Mouse (Mus musculus) embryonic facial prominence, embryonic 13.5 days (tissue): ENCODE measurements around the gene Phf2. TPM values are rescaled to one million over a fixed set of nuclear protein-coding genes. Genes with fewer than 3 reads are reported as not detected.

ENCODE experiments used
- ATAC-seq: fragments of 200-750 bp; cut with Nextera tagmentation; 2 replicates; pipeline ENCODE4 v1.8.0; 2017; ENCODE audit warnings: low read depth; ENCODE audit not compliant: insufficient number of reproducible peaks, insufficient read depth, low FRiP score, low TSS enrichment
- H3K27ac ChIP-seq: fragments of 300-500 bp; sonication (generic); 2 replicates; pipeline ENCODE4 v1.5.1; 2015; ENCODE audit warnings: moderate library complexity, mild to moderate bottlenecking, inconsistent platforms
- H3K27me3 ChIP-seq: fragments of 300-500 bp; sonication (generic); 2 replicates; pipeline ENCODE4 v1.6.1; 2015; ENCODE audit warnings: mild to moderate bottlenecking, inconsistent platforms
- H3K36me3 ChIP-seq: fragments of 300-500 bp; sonication (generic); 2 replicates; pipeline ENCODE4 v1.6.1; 2015; ENCODE audit warnings: mild to moderate bottlenecking, inconsistent platforms
- H3K4me1 ChIP-seq: fragments of 300-500 bp; sonication (generic); 2 replicates; pipeline ENCODE4 v1.6.1; 2015; ENCODE audit warnings: inconsistent platforms
- H3K4me2 ChIP-seq: fragments of 300-500 bp; sonication (generic); 2 replicates; pipeline ENCODE4 v1.6.1; 2015; ENCODE audit warnings: moderate library complexity, mild to moderate bottlenecking, inconsistent platforms
- H3K4me3 ChIP-seq: fragments of 300-500 bp; sonication (generic); 2 replicates; pipeline ENCODE4 v1.5.1; 2015; ENCODE audit warnings: mild to moderate bottlenecking, inconsistent platforms
- H3K9ac ChIP-seq: fragments of 300-500 bp; sonication (generic); 2 replicates; pipeline ENCODE4 v1.6.1; 2015; ENCODE audit warnings: mild to moderate bottlenecking, inconsistent platforms
- H3K9me3 ChIP-seq: fragments of 300-500 bp; sonication (generic); 2 replicates; pipeline ENCODE4 v1.6.1; 2016; ENCODE audit warnings: inconsistent platforms
- WGBS: fragments of 180-500 bp; shearing (Covaris S2); methylation state at CpG from one replicate; pipeline ENCODE4 v1.1.7; 2015; ENCODE audit warnings: mixed read lengths; 5-methylcytosine and 5-hydroxymethylcytosine counted together
- polyA plus RNA-seq: library from polyadenylated mRNA; unstranded; fragments of >200 nt; fragmentation: Nextera tagmentation; extraction: Ambion mirVana; gene quantifications from 2 replicates; pipeline ENCODE4 v1.2.1, GENCODE M21; 2015

Gene Phf2
- polyA plus RNA-seq, 1 experiment from 2014 or later: 11.6 TPM

- H3K27ac ChIP-seq: no peak overlapping the region
- no peak overlapping the region for H3K4me3 ChIP-seq
- H3K36me3 ChIP-seq: peaks cover 12% of the 10 kb centered on the region
- no peaks in the 10 kb centered on the region for H3K9me3 ChIP-seq
- H3K9ac ChIP-seq: peak overlapping the region; percentile 99; the same call in 1 of the 2 replicates
- H3K4me1 ChIP-seq: peaks cover 30% of the 10 kb centered on the region
- 80% methylated on average over 5 of the region's 5 CpGs for WGBS
- no peak overlapping the region for H3K4me2 ChIP-seq
- no peak for ATAC-seq
- H3K27me3 ChIP-seq: no peaks in the 10 kb centered on the region
These were observed 1.8 kb upstream of the Phf2 start for GRCm38 (mm10) chr13:48872726-48873125.

GRCm38 (mm10) chr13:48871887-48872606 lies 1.1 kb upstream of the Phf2 start:
- peak overlapping the region; percentile 83 for H3K4me2 ChIP-seq
- ATAC-seq: no peak
- peaks cover 34% of the 10 kb centered on the region for H3K4me1 ChIP-seq
- peak overlapping the region; percentile 92 for H3K4me3 ChIP-seq
- no peaks in the 10 kb centered on the region for H3K9me3 ChIP-seq
- H3K27me3 ChIP-seq: no peaks in the 10 kb centered on the region
- H3K27ac ChIP-seq: 0 out of 2 replicates have a peak overlapping the region, but pooled peaks have one; percentile 93
- peak overlapping the region; percentile 99 for H3K9ac ChIP-seq
- H3K36me3 ChIP-seq: peaks cover 12% of the 10 kb centered on the region
- WGBS: 56% methylated on average over 7 of the region's 7 CpGs

- peak overlapping the region; percentile 99 for H3K9ac ChIP-seq
- H3K4me3 ChIP-seq: peak overlapping the region; percentile 92
- WGBS: under 1% methylated on average over 94 of the region's 102 CpGs
- peaks cover 40% of the 10 kb centered on the region for H3K4me1 ChIP-seq
- H3K4me2 ChIP-seq: peak overlapping the region; percentile 68
- H3K27me3 ChIP-seq: no peaks in the 10 kb centered on the region
- peaks cover 2% of the 10 kb centered on the region; the same call in 1 of the 2 replicates for H3K36me3 ChIP-seq
- H3K27ac ChIP-seq: peak overlapping the region; percentile 91
- H3K9me3 ChIP-seq: no peaks in the 10 kb centered on the region
- ATAC-seq: peak; percentile 23; the same call in 1 of the 2 replicates
These were observed 759 bp downstream of the Phf2 start for GRCm38 (mm10) chr13:48869950-48870770.

GRCm38 (mm10) chr13:48869600-48869949 lies 1.3 kb downstream of the Phf2 start:
- ATAC-seq: no peak
- WGBS: 9% methylated on average over 5 of the region's 5 CpGs

GRCm38 (mm10) chr13:48869088-48869487 lies 1.8 kb downstream of the Phf2 start:
- H3K9ac ChIP-seq: peak overlapping the region; percentile 99
- no peak for ATAC-seq
- H3K27ac ChIP-seq: peak overlapping the region; percentile 91
- no peaks in the 10 kb centered on the region for H3K27me3 ChIP-seq
- 27% methylated on average over 5 of the region's 5 CpGs for WGBS
- H3K4me3 ChIP-seq: peak overlapping the region; percentile 92
- H3K36me3 ChIP-seq: no peaks in the 10 kb centered on the region
- H3K9me3 ChIP-seq: no peaks in the 10 kb centered on the region
- H3K4me2 ChIP-seq: peak overlapping the region; percentile 68
- peaks cover 51% of the 10 kb centered on the region for H3K4me1 ChIP-seq

More at GRCm38 (mm10) chr13:48869600-48869949, 1.3 kb downstream of the Phf2 start:
- peaks cover 46% of the 10 kb centered on the region for H3K4me1 ChIP-seq
- H3K27ac ChIP-seq: peak overlapping the region; percentile 91
- no peaks in the 10 kb centered on the region for H3K9me3 ChIP-seq
- H3K9ac ChIP-seq: peak overlapping the region; percentile 99
- H3K4me3 ChIP-seq: peak overlapping the region; percentile 92
- no peaks in the 10 kb centered on the region for H3K36me3 ChIP-seq
- H3K27me3 ChIP-seq: no peaks in the 10 kb centered on the region
- H3K4me2 ChIP-seq: peak overlapping the region; percentile 68

GRCm38 (mm10) chr13:48864673-48865356 lies 6.1 kb downstream of the Phf2 start:
- 71% methylated on average over 12 of the region's 12 CpGs for WGBS
- peaks cover 61% of the 10 kb centered on the region for H3K4me1 ChIP-seq
- no peaks in the 10 kb centered on the region for H3K27me3 ChIP-seq
- H3K4me2 ChIP-seq: no peak overlapping the region
- no peak for ATAC-seq
- H3K9me3 ChIP-seq: no peaks in the 10 kb centered on the region
- H3K4me3 ChIP-seq: no peak overlapping the region
- H3K27ac ChIP-seq: 0 out of 2 replicates have a peak overlapping the region, but pooled peaks have one; percentile 12
- no peak overlapping the region for H3K9ac ChIP-seq
- no peaks in the 10 kb centered on the region for H3K36me3 ChIP-seq

GRCm38 (mm10) chr13:48863556-48863955 lies 7.4 kb downstream of the Phf2 start:
- peak overlapping the region; percentile 41; the same call in 1 of the 2 replicates for H3K4me2 ChIP-seq
- H3K4me1 ChIP-seq: peaks cover 64% of the 10 kb centered on the region
- H3K4me3 ChIP-seq: 0 out of 2 replicates have a peak overlapping the region, but pooled peaks have one; percentile 0
- H3K36me3 ChIP-seq: no peaks in the 10 kb centered on the region
- H3K9me3 ChIP-seq: no peaks in the 10 kb centered on the region
- H3K9ac ChIP-seq: no peak overlapping the region
- WGBS: 22% methylated on average over 9 of the region's 9 CpGs
- no peaks in the 10 kb centered on the region for H3K27me3 ChIP-seq
- no peak for ATAC-seq
- H3K27ac ChIP-seq: peak overlapping the region; percentile 87

GRCm38 (mm10) chr13:48861913-48862312 lies 9.0 kb downstream of the Phf2 start:
- no peak overlapping the region for H3K9ac ChIP-seq
- no peaks in the 10 kb centered on the region for H3K9me3 ChIP-seq
- no peaks in the 10 kb centered on the region for H3K27me3 ChIP-seq
- H3K36me3 ChIP-seq: no peaks in the 10 kb centered on the region
- WGBS: 93% methylated on average over 1 of the region's 1 CpGs
- no peak overlapping the region for H3K4me2 ChIP-seq
- H3K27ac ChIP-seq: no peak overlapping the region
- ATAC-seq: no peak
- peaks cover 70% of the 10 kb centered on the region for H3K4me1 ChIP-seq
- no peak overlapping the region for H3K4me3 ChIP-seq

- 63% methylated on average over 4 of the region's 4 CpGs for WGBS
- peaks cover 80% of the 10 kb centered on the region for H3K4me1 ChIP-seq
- peak overlapping the region; percentile 28; the same call in 1 of the 2 replicates for H3K9ac ChIP-seq
- no peak overlapping the region for H3K4me2 ChIP-seq
- H3K36me3 ChIP-seq: no peaks in the 10 kb centered on the region
- no peak overlapping the region for H3K4me3 ChIP-seq
- H3K27me3 ChIP-seq: no peaks in the 10 kb centered on the region
- ATAC-seq: no peak
- no peak overlapping the region for H3K27ac ChIP-seq
- no peaks in the 10 kb centered on the region for H3K9me3 ChIP-seq
These were observed 12.1 kb downstream of the Phf2 start for GRCm38 (mm10) chr13:48858779-48859178.

- Histone ChIP-seq H3K4me2 (no peak overlapping the region), H3K4me1 (peaks cover 80% of the 10 kb centered on the region), H3K27ac (peak overlapping the region; percentile 33; the same call in 1 of the 2 replicates), H3K27me3 (no peaks in the 10 kb centered on the region), H3K9ac (peak overlapping the region; percentile 28; the same call in 1 of the 2 replicates), H3K36me3 (no peaks in the 10 kb centered on the region), H3K9me3 (no peaks in the 10 kb centered on the region), H3K4me3 (no peak overlapping the region)
- 71% methylated on average over 6 of the region's 6 CpGs for WGBS
- no peak for ATAC-seq
These were observed 12.9 kb downstream of the Phf2 start for GRCm38 (mm10) chr13:48858054-48858453.

- Histone ChIP-seq H3K27me3 (no peaks in the 10 kb centered on the region), H3K4me2 (no peak overlapping the region), H3K27ac (no peak overlapping the region), H3K9me3 (no peaks in the 10 kb centered on the region), H3K9ac (peak overlapping the region; percentile 49; the same call in 1 of the 2 replicates), H3K4me1 (peaks cover 77% of the 10 kb centered on the region), H3K36me3 (no peaks in the 10 kb centered on the region), H3K4me3 (no peak overlapping the region)
- 35% methylated on average over 7 of the region's 7 CpGs for WGBS
- ATAC-seq: no peak
These were observed 13.5 kb downstream of the Phf2 start for GRCm38 (mm10) chr13:48857246-48857932.
